12 mouse cellular contexts compared by ENCODE assay signal in the genomic region with DNA sequence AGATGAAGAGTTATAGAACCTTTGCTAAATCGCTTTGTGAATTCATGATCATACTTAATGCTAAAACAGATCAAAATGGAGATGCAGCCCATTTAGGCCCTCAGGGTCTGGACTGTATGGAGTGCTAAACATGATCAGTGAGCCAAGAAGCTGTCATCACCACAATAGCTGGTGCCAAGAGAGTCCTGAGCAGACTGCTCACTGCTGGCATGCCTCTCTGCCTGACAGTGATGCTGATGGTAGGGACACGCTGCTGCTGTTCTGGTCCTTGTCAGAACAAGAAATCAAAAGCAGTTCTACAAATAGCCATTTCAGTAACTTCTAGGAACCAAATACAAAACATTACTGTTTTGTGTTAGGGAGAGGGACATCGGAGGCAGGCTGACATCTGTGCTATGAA. TPM values are rescaled to one million over a fixed set of nuclear protein-coding genes. Genes with fewer than 3 reads are reported as not detected.
DNase-seq lines count a peak whose midpoint lies in the region; ATAC-seq and TF ChIP-seq lines count a peak whose summit lies in the region.
"Had no signal": no experiment of that assay in that cellular context is flagged by ENCODE, and none has a peak within 500 bp of the region (broad histone marks: within the 10 kb centered on the region; RNA-seq: fewer than 3 reads in every experiment).

No protein-coding gene starts in this region.

- H3K27me3 ChIP-seq in heart, embryonic 16.5 days (ENCODE audit: control insufficient read depth, insufficient read depth, low read length) = no peaks in the 10 kb centered on the region
- H3K27me3 ChIP-seq in forebrain, embryonic 16.5 days (replicated peaks; ENCODE audit: control insufficient read depth, insufficient read depth, low read length) = no peaks in the 10 kb centered on the region
- H3K27me3 ChIP-seq in thymus, adult 2 months (ENCODE audit: control insufficient read depth, insufficient read depth, low read length) = no peaks in the 10 kb centered on the region
- H3K27me3 ChIP-seq: embryonic facial prominence, embryonic 12.5 days had no signal

- no peak overlapping the region for H3K27ac ChIP-seq in heart, embryonic 16.5 days (ENCODE audit: low read length)
- no peak overlapping the region for H3K27ac ChIP-seq in forebrain, embryonic 16.5 days (ENCODE audit: low read length)
- H3K27ac ChIP-seq in thymus, adult 2 months (ENCODE audit: control insufficient read depth, insufficient read depth, low read length) = no peak overlapping the region
- H3K27ac ChIP-seq: embryonic facial prominence, embryonic 12.5 days had no signal

- no peaks in the 10 kb centered on the region for H3K36me3 ChIP-seq in heart, embryonic 16.5 days (ENCODE audit: control insufficient read depth, insufficient read depth)
- H3K36me3 ChIP-seq in forebrain, embryonic 16.5 days (ENCODE audit: control insufficient read depth, insufficient read depth) = no peaks in the 10 kb centered on the region
- no peaks in the 10 kb centered on the region for H3K36me3 ChIP-seq in thymus, adult 2 months (ENCODE audit: control insufficient read depth, insufficient read depth, low read length)
- H3K36me3 ChIP-seq: embryonic facial prominence, embryonic 12.5 days had no signal

- no peaks in the 10 kb centered on the region for H3K4me1 ChIP-seq in heart, embryonic 16.5 days (ENCODE audit: control insufficient read depth, insufficient read depth, low read length)
- H3K4me1 ChIP-seq in forebrain, embryonic 16.5 days (replicated peaks; ENCODE audit: control insufficient read depth, insufficient read depth, low read length) = 0 out of 2 replicates have a peak, but pooled peaks cover 4% of the 10 kb centered on the region
- H3K4me1 ChIP-seq in thymus, adult 2 months (replicated peaks; ENCODE audit: control insufficient read depth, insufficient read depth, low read length) = no peaks in the 10 kb centered on the region
- H3K4me1 ChIP-seq: embryonic facial prominence, embryonic 12.5 days had no signal

- 35% methylated on average over 3 of the region's 3 CpGs for WGBS in heart, embryonic 16.5 days
- WGBS in forebrain, embryonic 16.5 days = 48% methylated on average over 3 of the region's 3 CpGs
- WGBS in thymus, adult 2 months = 93% methylated on average over 3 of the region's 3 CpGs

- H3K9me3 ChIP-seq in heart, embryonic 16.5 days (replicated peaks; ENCODE audit: control insufficient read depth, low read length) = no peaks in the 10 kb centered on the region
- no peaks in the 10 kb centered on the region for H3K9me3 ChIP-seq in forebrain, embryonic 16.5 days (ENCODE audit: control insufficient read depth, low read length)
- H3K9me3 ChIP-seq: embryonic facial prominence, embryonic 12.5 days had no signal

- intact Hi-C loops in left cerebral cortex, postnatal 25 days (cut with DNase I) = no loop called here

- ATAC-seq in heart, embryonic 16.5 days (replicated peaks; ENCODE audit: extremely low read depth, insufficient read depth, low FRiP score) = peak; percentile 97
- ATAC-seq in forebrain, embryonic 16.5 days = peak; percentile 100
- ATAC-seq: inflammation-experienced regulatory T-cells, adult 6 months had no signal

- TF ChIP-seq POLR2A in thymus, adult 2 months (IDR thresholded peaks at IDR 0.05; ENCODE audit: control insufficient read depth, extremely low read depth, insufficient read depth, low read length, poor library complexity) = no peak

- no peak overlapping the region for H3K4me2 ChIP-seq in heart, embryonic 16.5 days (ENCODE audit: low read depth, low read length)
- H3K4me2 ChIP-seq in forebrain, embryonic 16.5 days (ENCODE audit: low read length) = no peak overlapping the region
- H3K4me2 ChIP-seq: embryonic facial prominence, embryonic 12.5 days had no signal

- TF ChIP-seq CTCF in thymus, adult 2 months (IDR thresholded peaks at IDR 0.05; ENCODE audit: borderline replicate concordance, control insufficient read depth, extremely low read depth, insufficient read depth, low read length, poor library complexity) = no peak

- no peak overlapping the region for H3K4me3 ChIP-seq in heart, embryonic 16.5 days (ENCODE audit: low read length)
- H3K4me3 ChIP-seq in forebrain, embryonic 16.5 days (replicated peaks; ENCODE audit: low read length) = no peak overlapping the region
- H3K4me3 ChIP-seq in thymus, adult 2 months (ENCODE audit: control insufficient read depth, insufficient read depth, low read length) = no peak overlapping the region
- H3K4me3 ChIP-seq: embryonic facial prominence, embryonic 12.5 days had no signal

- no peak overlapping the region for H3K9ac ChIP-seq in heart, embryonic 16.5 days (ENCODE audit: low read length)
- no peak overlapping the region for H3K9ac ChIP-seq in forebrain, embryonic 16.5 days (replicated peaks; ENCODE audit: low read depth, low read length)
- H3K9ac ChIP-seq: embryonic facial prominence, embryonic 12.5 days had no signal

- DNase-seq in heart, adult 11 months = no peak
- peak; percentile 70 for DNase-seq in brain, embryonic 18.5 days (ENCODE audit: low read depth, low spot score)
- DNase-seq in left cerebral cortex, postnatal 25 days (ENCODE audit: low spot score in 2 of 2) = peak; percentile 13 to 41
- DNase-seq in gastrocnemius, adult 8-10 months (ENCODE audit: low spot score in 2 of 2) = no peak
- no peak for DNase-seq in thymus, adult 2 months
- no peak for DNase-seq in urinary bladder, postnatal 36 days (ENCODE audit: low spot score in 2 of 2)

RNA-seq across cellular contexts. Expression of a gene that starts 35.5 kb away (rescaled TPM):
- polyA plus RNA-seq in heart, embryonic 16.5 days (2015; fragmentation: Nextera tagmentation; extraction: Ambion mirVana) = not detected in 2 replicates
- not detected in 2 replicates for polyA plus RNA-seq in forebrain, embryonic 16.5 days (2015; fragmentation: Nextera tagmentation; extraction: Ambion mirVana)
- not detected for total RNA-seq in left cerebral cortex, postnatal 25 days (2021)
- total RNA-seq in gastrocnemius, adult 8-10 months (2022) = not detected
- polyA plus RNA-seq in thymus, adult 2 months (2012; rRNA removed) = not detected in 2 replicates
- total RNA-seq: adrenal gland, adult 18-20 months; liver, adult 2 months had no signal
- polyA plus RNA-seq: embryonic facial prominence, embryonic 12.5 days; inflammation-experienced regulatory T-cells, adult 6 months; liver, adult 2 months had no signal

RNA-seq across cellular contexts. Expression of a gene that starts 56.1 kb away (rescaled TPM):
- polyA plus RNA-seq in heart, embryonic 16.5 days (2015; fragmentation: Nextera tagmentation; extraction: Ambion mirVana) = not detected in 2 replicates
- not detected in 2 replicates for polyA plus RNA-seq in forebrain, embryonic 16.5 days (2015; fragmentation: Nextera tagmentation; extraction: Ambion mirVana)
- total RNA-seq in left cerebral cortex, postnatal 25 days (2021) = not detected
- not detected for total RNA-seq in gastrocnemius, adult 8-10 months (2022)
- not detected in 2 replicates for polyA plus RNA-seq in thymus, adult 2 months (2012; rRNA removed)
- total RNA-seq: adrenal gland, adult 18-20 months; liver, adult 2 months had no signal
- polyA plus RNA-seq: embryonic facial prominence, embryonic 12.5 days; inflammation-experienced regulatory T-cells, adult 6 months; liver, adult 2 months had no signal

Comparison
In these comparisons a context has a peak if more than half of its experiments do, and no peak if none do; other contexts are left out.
1. DNase-seq: peak in brain, embryonic 18.5 days (single experiment) and left cerebral cortex, postnatal 25 days (2 of 2); none in heart, adult 11 months (single experiment), gastrocnemius, adult 8-10 months (0 of 2), thymus, adult 2 months (single experiment) and urinary bladder, postnatal 36 days (0 of 2).